Mouse (Mus musculus): ENCODE measurements around the gene Ttc12.

Gene Ttc12

GRCm38 (mm10) chr9:49490609-49491008, 4.6 kb upstream of the Ttc12 start:
- no peak for DNase-seq (ENCODE audit: low spot score in 2 of 2)

GRCm38 (mm10) chr9:49488912-49489895, 3.2 kb upstream of the Ttc12 start:
- peak; percentile 62 to 86 for DNase-seq (ENCODE audit: low spot score in 2 of 2)

- no peak for DNase-seq (ENCODE audit: low spot score in 2 of 2)
These were observed 2.2 kb upstream of the Ttc12 start for GRCm38 (mm10) chr9:49488258-49488657.

- DNase-seq (ENCODE audit: low spot score in 2 of 2) = no peak
These were observed 1.6 kb upstream of the Ttc12 start for GRCm38 (mm10) chr9:49487657-49487943.

- no peak for DNase-seq (ENCODE audit: low spot score in 2 of 2)
These were observed 1.0 kb upstream of the Ttc12 start for GRCm38 (mm10) chr9:49486805-49487656.

GRCm38 (mm10) chr9:49485250-49485891, 654 bp downstream of the Ttc12 start:
- no peak for DNase-seq (ENCODE audit: low spot score in 2 of 2)

GRCm38 (mm10) chr9:49483316-49483715, 2.7 kb downstream of the Ttc12 start:
- DNase-seq (ENCODE audit: low spot score in 2 of 2) = no peak

- no peak for DNase-seq (ENCODE audit: low spot score in 2 of 2)
These were observed 13.9 kb downstream of the Ttc12 start for GRCm38 (mm10) chr9:49472126-49472525.

- no peak for DNase-seq (ENCODE audit: low spot score in 2 of 2)
These were observed 15.1 kb downstream of the Ttc12 start for GRCm38 (mm10) chr9:49470946-49471345.

- DNase-seq (ENCODE audit: low spot score in 2 of 2) = no peak
These were observed 16.0 kb downstream of the Ttc12 start for GRCm38 (mm10) chr9:49470006-49470405.

- DNase-seq (ENCODE audit: low spot score in 2 of 2) = no peak
These were observed 29.9 kb downstream of the Ttc12 start for GRCm38 (mm10) chr9:49456136-49456535.

- DNase-seq (ENCODE audit: low spot score in 2 of 2) = no peak
These were observed 33.6 kb downstream of the Ttc12 start for GRCm38 (mm10) chr9:49452396-49452795.

GRCm38 (mm10) chr9:49450491-49450890, 35.5 kb downstream of the Ttc12 start:
- no peak for DNase-seq (ENCODE audit: low spot score in 2 of 2)

GRCm38 (mm10) chr9:49442621-49443020, 43.4 kb downstream of the Ttc12 start:
- no peak for DNase-seq (ENCODE audit: low spot score in 2 of 2)

GRCm38 (mm10) chr9:49427478-49427877, 58.5 kb downstream of the Ttc12 start:
- DNase-seq (ENCODE audit: low spot score in 2 of 2) = no peak

- DNase-seq (ENCODE audit: low spot score in 2 of 2) = no peak
These were observed 59.1 kb downstream of the Ttc12 start, which contains the start of gene Ankk1 for GRCm38 (mm10) chr9:49426921-49427320. Ankk1 (minus strand) TSS chr9:49427021.

GRCm38 (mm10) chr9:49425585-49425984, 60.4 kb downstream of the Ttc12 start:
- DNase-seq (ENCODE audit: low spot score in 2 of 2) = no peak

GRCm38 (mm10) chr9:49423866-49424265, 62.2 kb downstream of the Ttc12 start:
- DNase-seq (ENCODE audit: low spot score in 2 of 2) = no peak

- no peak for DNase-seq (ENCODE audit: low spot score in 2 of 2)
These were observed 75.4 kb downstream of the Ttc12 start for GRCm38 (mm10) chr9:49410621-49411020.

- DNase-seq (ENCODE audit: low spot score in 2 of 2) = no peak
These were observed 79.0 kb downstream of the Ttc12 start for GRCm38 (mm10) chr9:49407028-49407427.

GRCm38 (mm10) chr9:49403711-49404110, 82.3 kb downstream of the Ttc12 start:
- no peak for DNase-seq (ENCODE audit: low spot score in 2 of 2)

- DNase-seq (ENCODE audit: low spot score in 2 of 2) = no peak
These were observed 90.0 kb downstream of the Ttc12 start for GRCm38 (mm10) chr9:49396006-49396405.
